Mouse (Mus musculus): Measurements from ENCODE around the gene Rps6. TPM values are rescaled to one million over a fixed set of nuclear protein-coding genes. Genes with fewer than 3 reads are reported as not detected.

Rps6 gene
- total and polyA plus RNA-seq, 3 experiments, result 1,648 to 3,142 TPM; not detected in 1

DNA sequence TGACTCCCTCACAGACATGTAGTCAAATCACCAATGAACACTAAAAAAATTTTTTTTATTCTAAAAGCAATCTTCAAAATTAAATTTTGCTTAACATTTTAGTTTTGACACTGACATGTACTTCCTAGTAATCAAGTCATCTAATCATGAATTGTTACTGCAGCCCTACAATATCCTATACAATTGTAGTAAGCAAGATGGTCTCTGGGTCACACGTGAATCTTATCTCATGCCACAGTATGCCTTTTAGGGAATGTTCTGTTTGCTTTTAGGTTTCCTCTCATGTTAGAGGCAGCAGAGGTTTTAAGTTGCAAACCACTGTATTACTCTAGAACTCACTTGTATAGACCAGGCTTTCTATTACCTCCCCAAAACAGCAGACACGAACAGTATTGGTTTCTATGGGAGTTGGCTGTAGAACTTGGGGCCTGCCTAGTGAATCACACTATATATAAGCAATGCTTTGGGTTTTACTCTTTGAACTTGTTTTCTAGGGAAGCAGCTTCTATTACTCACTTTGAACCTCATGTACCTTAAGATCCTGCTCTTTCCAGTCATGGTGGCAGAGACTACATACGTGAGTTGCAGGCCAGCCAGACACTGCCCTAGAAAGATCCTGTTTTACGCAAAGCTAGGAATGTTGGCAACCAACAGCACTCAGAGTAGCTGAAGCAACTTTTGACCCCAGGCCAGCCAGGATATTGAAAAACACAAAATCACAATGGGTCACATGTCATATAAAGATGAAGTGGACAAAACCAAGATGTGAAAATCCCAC is 4.2 kb downstream of the Rps6 start (continued):
- TF ChIP-seq ELF1 (IDR thresholded peaks at IDR 0.05; ENCODE audit: low read depth, low read length), result no peak
- peak; percentile 43; the same call in 1 of the 2 replicates for TF ChIP-seq MYC (IDR thresholded peaks at IDR 0.05; ENCODE audit: low read depth, low read length)

GRCm38 (mm10) chr4:86852018-86852417 is 5.2 kb downstream of the Rps6 start:
- Histone ChIP-seq H3K9me3 (replicated peaks; ENCODE audit: insufficient read depth, low read length) (no peaks in the 10 kb centered on the region), H3K36me3 (ENCODE audit: control insufficient read depth in 1 of 2, insufficient read depth in 2 of 2, low read length in 2 of 2) (peaks cover 11 to 15% of the 10 kb centered on the region in 2 experiments), H3K4me3 (ENCODE audit: control insufficient read depth in 1 of 2, insufficient read depth in 1 of 2, low read depth in 2 of 2, low read length in 2 of 2) (no peak overlapping the region), H3K4me1 (ENCODE audit: control insufficient read depth in 1 of 2, insufficient read depth in 2 of 2, low read length in 2 of 2) (peaks cover 0 to 9% of the 10 kb centered on the region in 2 experiments; a peak in 1 of 4 replicates), H3K9ac (ENCODE audit: control insufficient read depth, low read depth, low read length, poor library complexity, severe bottlenecking) (no peak overlapping the region), H3K27ac (ENCODE audit: control insufficient read depth, low read depth, low read length) (no peak overlapping the region), H3K27me3 (ENCODE audit: control insufficient read depth in 1 of 2, insufficient read depth in 2 of 2, low read length in 2 of 2) (no peaks in the 10 kb centered on the region), H3K79me2 (ENCODE audit: control insufficient read depth, insufficient read depth, low read length, poor library complexity) (peaks cover 20% of the 10 kb centered on the region)
- TF ChIP-seq RAD21 (IDR thresholded peaks at IDR 0.05; ENCODE audit: low read depth, low read length) (no peak), GATA1 (IDR thresholded peaks at IDR 0.05; ENCODE audit: low read depth, low read length) (no peak), ZNF384 (IDR thresholded peaks at IDR 0.05; ENCODE audit: low read depth, low read length) (0 out of 2 replicates have a peak, but pooled peaks have one; percentile 69), CHD1 (IDR thresholded peaks at IDR 0.05; ENCODE audit: low read depth, low read length) (no peak), ZC3H11A (IDR thresholded peaks at IDR 0.05; ENCODE audit: low read depth, low read length) (no peak)
- peak; percentile 44 for DNase-seq (ENCODE audit: low read depth, low spot score)

- Histone ChIP-seq H3K4me3 (ENCODE audit: control insufficient read depth in 1 of 2, insufficient read depth in 1 of 2, low read depth in 2 of 2, low read length in 2 of 2) (no peak overlapping the region), H3K79me2 (ENCODE audit: control insufficient read depth, insufficient read depth, low read length, poor library complexity) (peaks cover 13% of the 10 kb centered on the region), H3K27me3 (ENCODE audit: control insufficient read depth in 1 of 2, insufficient read depth in 2 of 2, low read length in 2 of 2) (no peaks in the 10 kb centered on the region), H3K27ac (ENCODE audit: control insufficient read depth, low read depth, low read length) (no peak overlapping the region), H3K36me3 (ENCODE audit: control insufficient read depth in 1 of 2, insufficient read depth in 2 of 2, low read length in 2 of 2) (peaks cover 9 to 15% of the 10 kb centered on the region in 2 experiments), H3K9me3 (replicated peaks; ENCODE audit: insufficient read depth, low read length) (no peaks in the 10 kb centered on the region), H3K9ac (ENCODE audit: control insufficient read depth, low read depth, low read length, poor library complexity, severe bottlenecking) (no peak overlapping the region), H3K4me1 (ENCODE audit: control insufficient read depth in 1 of 2, insufficient read depth in 2 of 2, low read length in 2 of 2) (peaks cover 0 to 9% of the 10 kb centered on the region in 2 experiments; a peak in 1 of 4 replicates)
- TF ChIP-seq GABPA (IDR thresholded peaks at IDR 0.05; ENCODE audit: low read depth, low read length) (no peak), CHD1 (IDR thresholded peaks at IDR 0.05; ENCODE audit: low read depth, low read length) (no peak), ETS1 (IDR thresholded peaks at IDR 0.05; ENCODE audit: low read depth, low read length) (no peak)
- no peak for DNase-seq (ENCODE audit: low read depth, low spot score)
Measured at GRCm38 (mm10) chr4:86851331-86851730, 5.9 kb downstream of the Rps6 start.

- Histone ChIP-seq H3K4me1 (ENCODE audit: control insufficient read depth in 1 of 2, insufficient read depth in 2 of 2, low read length in 2 of 2) (no peaks in the 10 kb centered on the region), H3K36me3 (ENCODE audit: control insufficient read depth in 1 of 2, insufficient read depth in 2 of 2, low read length in 2 of 2) (peaks cover 0 to 8% of the 10 kb centered on the region in 2 experiments; a peak in 2 of 4 replicates), H3K79me2 (ENCODE audit: control insufficient read depth, insufficient read depth, low read length, poor library complexity) (no peaks in the 10 kb centered on the region), H3K4me3 (ENCODE audit: control insufficient read depth in 1 of 2, insufficient read depth in 1 of 2, low read depth in 2 of 2, low read length in 2 of 2) (no peak overlapping the region), H3K9me3 (replicated peaks; ENCODE audit: insufficient read depth, low read length) (no peaks in the 10 kb centered on the region), H3K27me3 (ENCODE audit: control insufficient read depth in 1 of 2, insufficient read depth in 2 of 2, low read length in 2 of 2) (no peaks in the 10 kb centered on the region), H3K27ac (ENCODE audit: control insufficient read depth, low read depth, low read length) (no peak overlapping the region), H3K9ac (ENCODE audit: control insufficient read depth, low read depth, low read length, poor library complexity, severe bottlenecking) (no peak overlapping the region)
- no peak for TF ChIP-seq MYC (IDR thresholded peaks at IDR 0.05; ENCODE audit: low read depth, low read length)
- TF ChIP-seq HCFC1 (IDR thresholded peaks at IDR 0.05; ENCODE audit: low read depth, low read length), result no peak
- TF ChIP-seq CHD1 (IDR thresholded peaks at IDR 0.05; ENCODE audit: low read depth, low read length), result no peak
- no peak for TF ChIP-seq RCOR1 (IDR thresholded peaks at IDR 0.05; ENCODE audit: low read depth, low read length)
- TF ChIP-seq EP300 (IDR thresholded peaks at IDR 0.05; ENCODE audit: low read depth in 1 of 2, low read length in 2 of 2), result no peak
- no peak for TF ChIP-seq CHD2 (IDR thresholded peaks at IDR 0.05; ENCODE audit: low read length)
- TF ChIP-seq NELFE (IDR thresholded peaks at IDR 0.05; ENCODE audit: low read depth, low read length), result no peak
- no peak for TF ChIP-seq ETS1 (IDR thresholded peaks at IDR 0.05; ENCODE audit: low read depth, low read length)
- TF ChIP-seq SMC3 (IDR thresholded peaks at IDR 0.05; ENCODE audit: low read depth, low read length), result no peak
- TF ChIP-seq USF2 (IDR thresholded peaks at IDR 0.05; ENCODE audit: borderline replicate concordance in 1 of 2, insufficient read depth in 1 of 2, low read depth in 1 of 2, low read length in 2 of 2), result no peak
- TF ChIP-seq TAL1 (IDR thresholded peaks at IDR 0.05; ENCODE audit: low read length), result no peak
- no peak for TF ChIP-seq SIN3A (IDR thresholded peaks at IDR 0.05; ENCODE audit: low read length)
- DNase-seq (ENCODE audit: low read depth, low spot score), result no peak
Measured at GRCm38 (mm10) chr4:86847246-86847645, 10.0 kb downstream of the Rps6 start.

All from MEL (cell line).